Mouse (Mus musculus) bone marrow, adult 2 months (tissue): ENCODE data around the gene Aqp1.
A peak's percentile ranks its signal among the peaks of the same experiment; 100 is the strongest.

ENCODE experiments used
- CTCF ChIP-seq: fragments of 200-500 bp; IDR thresholded peaks from 2 replicates; pipeline ENCODE4 v1.5.1; 2011; ENCODE audit warnings: low read length, control low read depth; ENCODE audit not compliant: control insufficient read depth, insufficient read depth
- POLR2A ChIP-seq: fragments of 200-500 bp; IDR thresholded peaks from 2 replicates; pipeline ENCODE4 v1.6.1; 2011; ENCODE audit warnings: low read depth, mild to moderate bottlenecking, control low read depth, low read length, borderline replicate concordance; ENCODE audit not compliant: control insufficient read depth

- peak; percentile 69; the same call in 1 of the 2 replicates for TF ChIP-seq POLR2A
- no peak for TF ChIP-seq CTCF
Observed at GRCm38 (mm10) chr6:55338934-55339825, 2.9 kb downstream of the Aqp1 start.
